Mouse (Mus musculus) kidney, adult 9 months (tissue): ENCODE measurements around the gene Tmed6.
A peak's percentile ranks its signal among the peaks of the same experiment; 100 is the strongest.
"Not testable (repeated sequence)": the region's sequence is repeated elsewhere in the genome, so short reads cannot be mapped to it uniquely, and the experiment has no call there.

Source experiments
- DNase-seq: peaks from one replicate; pipeline ENCODE4 v3.0.0; 2022

The Tmed6 gene

GRCm38 (mm10) chr8:107073706-107074105 lies 8.3 kb upstream of the Tmed6 start:
- DNase-seq = no peak

- no peak for DNase-seq
Observed at GRCm38 (mm10) chr8:107062613-107063012, 2.8 kb downstream of the Tmed6 start.

GRCm38 (mm10) chr8:107056973-107057369 lies 8.5 kb downstream of the Tmed6 start:
- no peak for DNase-seq

GRCm38 (mm10) chr8:107056076-107056972 lies 9.1 kb downstream of the Tmed6 start, which contains the start of the genes Cog8 and Nip7:
Gene Cog8 (minus strand): TSS chr8:107056689.
Gene Nip7 (plus strand): TSS chr8:107056877.
- DNase-seq = peak; percentile 99

- no peak for DNase-seq
Observed at GRCm38 (mm10) chr8:107052046-107052445, 13.4 kb downstream of the Tmed6 start.

- no peak for DNase-seq
Observed at GRCm38 (mm10) chr8:107049480-107049879, 16.0 kb downstream of the Tmed6 start.

GRCm38 (mm10) chr8:107048061-107048941 lies 17.1 kb downstream of the Tmed6 start, which contains the start of gene Pdf:
Gene Pdf (minus strand): TSS chr8:107048614.
- peak; percentile 83 for DNase-seq

GRCm38 (mm10) chr8:107046976-107047375 lies 18.5 kb downstream of the Tmed6 start:
- DNase-seq = no peak

- no peak for DNase-seq
Observed at GRCm38 (mm10) chr8:107045478-107045877, 20.0 kb downstream of the Tmed6 start.

GRCm38 (mm10) chr8:107040632-107041031 lies 24.8 kb downstream of the Tmed6 start:
- no peak for DNase-seq

GRCm38 (mm10) chr8:107036626-107037025 lies 28.8 kb downstream of the Tmed6 start:
- DNase-seq = peak; percentile 58

- no peak for DNase-seq
Observed at GRCm38 (mm10) chr8:107035641-107036040, 29.8 kb downstream of the Tmed6 start.

GRCm38 (mm10) chr8:107033609-107034008 lies 31.8 kb downstream of the Tmed6 start:
- DNase-seq = not testable (repeated sequence)

- DNase-seq = no peak
Observed at GRCm38 (mm10) chr8:107031577-107032090, 33.8 kb downstream of the Tmed6 start.

- DNase-seq = peak; percentile 99
Observed at GRCm38 (mm10) chr8:107030650-107031576, 34.5 kb downstream of the Tmed6 start, which contains the start of gene Vps4a. Gene Vps4a (plus strand): TSS chr8:107031222.

GRCm38 (mm10) chr8:107030058-107030457 lies 35.4 kb downstream of the Tmed6 start:
- DNase-seq = no peak

GRCm38 (mm10) chr8:107029310-107029709 lies 36.1 kb downstream of the Tmed6 start:
- DNase-seq = no peak

GRCm38 (mm10) chr8:107023479-107023878 lies 42.0 kb downstream of the Tmed6 start:
- DNase-seq = no peak

GRCm38 (mm10) chr8:107014915-107015314 lies 50.5 kb downstream of the Tmed6 start:
- no peak for DNase-seq

GRCm38 (mm10) chr8:107012666-107013065 lies 52.8 kb downstream of the Tmed6 start:
- DNase-seq = no peak
